Mouse (Mus musculus): Measurements from ENCODE around the gene Maats1. TPM values are rescaled to one million over a fixed set of nuclear protein-coding genes. Genes with fewer than 3 reads are reported as not detected.
A peak's percentile ranks its signal among the peaks of the same experiment; 100 is the strongest.

Gene Maats1
- polyA plus RNA-seq, 1 experiment from 2014 or later, result 1.5 TPM

DNA sequence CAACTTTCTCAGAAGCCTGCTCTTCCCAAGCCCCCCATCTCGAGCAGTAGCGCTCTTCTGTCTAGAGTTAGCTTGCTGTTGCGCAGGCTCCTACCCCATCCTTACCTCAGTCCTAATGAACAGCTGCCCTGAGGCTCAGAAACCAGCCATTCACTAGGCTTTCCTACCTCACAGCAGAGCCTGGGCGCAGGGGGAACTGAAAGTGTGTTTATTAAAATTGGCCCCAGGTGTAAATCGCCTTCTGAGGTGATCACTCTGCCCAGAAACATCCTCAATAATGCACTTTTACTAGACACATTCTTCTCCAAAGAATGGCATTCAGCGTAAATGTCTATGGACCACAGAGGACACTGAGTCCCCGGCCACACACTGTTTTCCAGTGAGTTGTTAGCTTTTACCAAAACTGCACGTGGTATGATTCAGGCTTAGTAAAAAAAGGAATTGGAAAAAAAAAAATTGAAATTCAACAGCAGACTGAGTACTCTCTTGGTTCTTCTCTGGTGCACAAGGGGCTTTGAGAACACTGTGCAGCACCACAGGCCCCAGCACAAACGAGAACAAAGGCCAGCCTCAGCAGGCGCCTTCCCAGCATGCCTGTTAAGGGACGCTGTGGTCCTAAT lies 15.1 kb downstream of the Maats1 start:
- DNase-seq (ENCODE audit: low spot score) (no peak), ATAC-seq (ENCODE audit: low FRiP score) (no peak)
- Histone ChIP-seq H3K27me3 (ENCODE audit: control insufficient read depth, insufficient read depth, low read length) (no peaks in the 10 kb centered on the region), H3K9me3 (ENCODE audit: control insufficient read depth, low read length) (no peaks in the 10 kb centered on the region), H3K27ac (ENCODE audit: low read depth, low read length) (no peak overlapping the region), H3K4me3 (ENCODE audit: low read depth, low read length) (no peak overlapping the region), H3K9ac (ENCODE audit: low read depth, low read length) (no peak overlapping the region), H3K36me3 (ENCODE audit: control insufficient read depth, insufficient read depth, low read length) (no peaks in the 10 kb centered on the region), H3K4me1 (replicated peaks; ENCODE audit: control insufficient read depth, insufficient read depth, low read length) (no peaks in the 10 kb centered on the region), H3K4me2 (replicated peaks; ENCODE audit: low read depth, low read length) (no peak overlapping the region)
- WGBS, result 86% methylated on average over 11 of the region's 11 CpGs

DNA sequence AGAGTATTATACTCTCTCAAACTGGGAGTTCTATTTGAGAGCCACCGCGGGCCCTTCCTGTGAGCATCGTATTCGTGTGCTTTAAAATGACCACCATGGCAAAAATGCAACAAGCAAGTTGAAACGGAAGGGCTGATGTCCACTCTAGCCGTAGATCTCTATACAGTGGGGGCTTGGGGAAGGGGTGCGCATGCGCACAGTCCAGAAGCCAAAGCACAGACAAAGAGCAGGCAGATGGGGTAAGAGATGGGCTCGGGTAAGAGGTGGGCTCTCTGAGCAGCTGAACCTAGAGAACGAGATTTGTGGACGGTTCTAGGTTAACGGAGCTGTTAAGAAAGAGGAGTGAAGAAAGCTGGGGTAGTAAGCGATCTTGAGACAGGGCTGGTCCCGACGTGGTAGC lies 17.6 kb downstream of the Maats1 start:
- no peak for DNase-seq (ENCODE audit: low spot score)
- WGBS, result 92% methylated on average over 15 of the region's 15 CpGs
- no peak for ATAC-seq (ENCODE audit: low FRiP score)
- no peak overlapping the region for H3K4me3 ChIP-seq (ENCODE audit: low read depth, low read length)
- no peak overlapping the region for H3K9ac ChIP-seq (ENCODE audit: low read depth, low read length)
- H3K27me3 ChIP-seq (ENCODE audit: control insufficient read depth, insufficient read depth, low read length), result no peaks in the 10 kb centered on the region
- no peaks in the 10 kb centered on the region for H3K4me1 ChIP-seq (replicated peaks; ENCODE audit: control insufficient read depth, insufficient read depth, low read length)
- no peak overlapping the region for H3K27ac ChIP-seq (ENCODE audit: low read depth, low read length)
- H3K36me3 ChIP-seq (ENCODE audit: control insufficient read depth, insufficient read depth, low read length), result no peaks in the 10 kb centered on the region
- no peak overlapping the region for H3K4me2 ChIP-seq (replicated peaks; ENCODE audit: low read depth, low read length)
- no peaks in the 10 kb centered on the region for H3K9me3 ChIP-seq (ENCODE audit: control insufficient read depth, low read length)

DNA sequence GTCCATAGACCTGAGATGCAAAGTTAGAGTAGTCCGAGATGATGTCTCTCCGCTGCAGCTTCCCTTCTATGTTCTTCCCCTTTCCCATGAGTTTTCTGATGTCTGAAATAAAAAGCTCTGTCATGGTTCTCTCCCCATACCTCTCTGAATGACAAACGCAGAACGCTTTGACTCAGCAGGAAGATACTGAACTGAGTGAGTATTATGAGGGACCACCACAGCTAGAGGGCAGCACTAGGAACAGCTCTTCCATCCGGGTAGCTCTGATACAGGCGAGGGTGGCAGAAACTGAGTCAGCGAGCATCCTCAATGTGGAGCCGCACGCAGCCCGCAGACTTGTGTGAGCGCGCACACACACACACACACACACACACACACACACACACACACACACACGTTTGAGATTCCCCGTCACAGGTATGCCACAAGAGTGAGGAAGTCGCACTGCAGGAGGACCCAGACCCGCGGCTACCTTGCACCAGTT lies 20.4 kb downstream of the Maats1 start:
- H3K9me3 ChIP-seq (ENCODE audit: control insufficient read depth, low read length), result no peaks in the 10 kb centered on the region
- ATAC-seq (ENCODE audit: low FRiP score) (peak; percentile 59; the same call in 1 of the 2 replicates), DNase-seq (ENCODE audit: low spot score) (peak; percentile 78)
- no peak overlapping the region for H3K4me2 ChIP-seq (replicated peaks; ENCODE audit: low read depth, low read length)
- H3K36me3 ChIP-seq (ENCODE audit: control insufficient read depth, insufficient read depth, low read length), result no peaks in the 10 kb centered on the region
- no peaks in the 10 kb centered on the region for H3K4me1 ChIP-seq (replicated peaks; ENCODE audit: control insufficient read depth, insufficient read depth, low read length)
- no peak overlapping the region for H3K9ac ChIP-seq (ENCODE audit: low read depth, low read length)
- WGBS, result 34% methylated on average over 17 of the region's 17 CpGs
- H3K27ac ChIP-seq (ENCODE audit: low read depth, low read length), result no peak overlapping the region
- H3K4me3 ChIP-seq (ENCODE audit: low read depth, low read length), result no peak overlapping the region
- H3K27me3 ChIP-seq (ENCODE audit: control insufficient read depth, insufficient read depth, low read length), result no peaks in the 10 kb centered on the region

DNA sequence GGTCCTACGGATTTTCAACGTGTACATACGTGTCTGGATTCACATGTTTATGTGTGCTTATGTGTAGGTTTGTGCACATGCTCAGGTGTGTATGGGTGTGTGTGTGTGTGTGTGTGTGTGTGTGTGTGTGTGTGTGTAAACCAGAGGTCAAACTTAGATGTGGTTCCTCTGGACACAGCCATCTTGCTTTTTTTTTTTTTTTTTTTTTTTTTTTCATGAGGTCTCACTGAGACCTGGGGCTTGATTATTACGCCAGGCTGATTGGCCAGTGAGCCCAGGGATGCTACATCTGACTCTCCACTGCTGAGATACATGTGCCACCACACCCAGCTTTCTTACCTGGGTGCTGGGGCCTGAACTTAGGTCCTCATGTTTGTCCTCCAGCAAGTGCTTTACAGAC lies 22.9 kb downstream of the Maats1 start:
- Histone ChIP-seq H3K4me1 (replicated peaks; ENCODE audit: control insufficient read depth, insufficient read depth, low read length) (no peaks in the 10 kb centered on the region), H3K9ac (ENCODE audit: low read depth, low read length) (no peak overlapping the region), H3K27ac (ENCODE audit: low read depth, low read length) (no peak overlapping the region), H3K9me3 (ENCODE audit: control insufficient read depth, low read length) (no peaks in the 10 kb centered on the region), H3K27me3 (ENCODE audit: control insufficient read depth, insufficient read depth, low read length) (no peaks in the 10 kb centered on the region), H3K4me2 (replicated peaks; ENCODE audit: low read depth, low read length) (no peak overlapping the region), H3K4me3 (ENCODE audit: low read depth, low read length) (no peak overlapping the region), H3K36me3 (ENCODE audit: control insufficient read depth, insufficient read depth, low read length) (no peaks in the 10 kb centered on the region)
- ATAC-seq (ENCODE audit: low FRiP score) (no peak), DNase-seq (ENCODE audit: low spot score) (no peak)
- 97% methylated on average over 4 of the region's 4 CpGs for WGBS

DNA sequence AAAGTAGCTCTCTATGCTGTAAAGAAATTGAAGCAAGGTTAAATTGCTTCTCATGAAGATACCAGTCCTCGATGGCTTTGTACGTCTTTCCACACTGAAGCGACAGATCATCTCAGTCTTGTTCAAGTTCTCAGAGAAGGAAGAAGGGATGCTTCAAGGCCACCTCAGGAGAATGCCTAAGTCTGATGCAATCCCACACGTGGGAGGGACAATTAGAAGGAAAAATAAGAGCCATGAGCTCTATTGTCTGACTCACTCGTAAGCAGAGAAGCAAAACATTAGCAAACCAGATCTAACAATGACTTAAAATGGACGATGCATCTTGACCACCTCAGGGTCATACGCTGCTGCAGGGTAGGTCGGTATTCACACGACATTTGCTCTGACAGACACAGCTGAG lies 23.5 kb downstream of the Maats1 start:
- Histone ChIP-seq H3K9me3 (ENCODE audit: control insufficient read depth, low read length) (no peaks in the 10 kb centered on the region), H3K27me3 (ENCODE audit: control insufficient read depth, insufficient read depth, low read length) (no peaks in the 10 kb centered on the region)
- WGBS, result 80% methylated on average over 9 of the region's 9 CpGs

DNA sequence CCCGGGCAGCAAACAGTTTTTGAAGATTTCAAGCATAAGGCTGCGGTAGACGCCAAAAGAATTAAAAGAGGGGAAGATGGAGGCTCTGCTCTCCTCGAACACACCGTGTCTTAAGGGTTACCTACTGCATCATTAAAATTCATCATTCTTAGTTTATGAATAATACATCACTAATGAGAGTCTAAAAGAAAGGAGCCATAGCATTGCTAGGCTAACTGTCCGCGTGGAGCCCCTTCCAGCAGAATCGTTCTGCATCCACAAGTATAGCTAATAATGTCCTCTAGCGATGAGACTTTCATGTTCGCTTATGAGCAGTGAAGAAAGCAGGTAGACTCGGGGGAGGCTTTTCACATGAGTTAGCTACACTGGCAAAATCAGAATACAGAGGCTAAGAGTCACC lies 33.7 kb downstream of the Maats1 start:
- no peak overlapping the region for H3K9ac ChIP-seq (ENCODE audit: low read depth, low read length)
- H3K4me1 ChIP-seq (replicated peaks; ENCODE audit: control insufficient read depth, insufficient read depth, low read length), result 0 out of 2 replicates have a peak, but pooled peaks cover 4% of the 10 kb centered on the region
- no peaks in the 10 kb centered on the region for H3K27me3 ChIP-seq (ENCODE audit: control insufficient read depth, insufficient read depth, low read length)
- no peak overlapping the region for H3K4me2 ChIP-seq (replicated peaks; ENCODE audit: low read depth, low read length)
- 73% methylated on average over 11 of the region's 11 CpGs for WGBS
- H3K27ac ChIP-seq (ENCODE audit: low read depth, low read length), result no peak overlapping the region
- no peak for DNase-seq (ENCODE audit: low spot score)
- no peak for ATAC-seq (ENCODE audit: low FRiP score)
- no peaks in the 10 kb centered on the region for H3K9me3 ChIP-seq (ENCODE audit: control insufficient read depth, low read length)
- H3K36me3 ChIP-seq (ENCODE audit: control insufficient read depth, insufficient read depth, low read length), result no peaks in the 10 kb centered on the region
- no peak overlapping the region for H3K4me3 ChIP-seq (ENCODE audit: low read depth, low read length)

More for the DNA sequence above, 23.5 kb downstream of the Maats1 start:
- H3K27ac ChIP-seq (ENCODE audit: low read depth, low read length), result no peak overlapping the region
- H3K36me3 ChIP-seq (ENCODE audit: control insufficient read depth, insufficient read depth, low read length), result no peaks in the 10 kb centered on the region
- no peak overlapping the region for H3K4me2 ChIP-seq (replicated peaks; ENCODE audit: low read depth, low read length)
- no peak for ATAC-seq (ENCODE audit: low FRiP score)
- H3K4me3 ChIP-seq (ENCODE audit: low read depth, low read length), result no peak overlapping the region
- H3K9ac ChIP-seq (ENCODE audit: low read depth, low read length), result no peak overlapping the region
- H3K4me1 ChIP-seq (replicated peaks; ENCODE audit: control insufficient read depth, insufficient read depth, low read length), result no peaks in the 10 kb centered on the region
- no peak for DNase-seq (ENCODE audit: low spot score)

DNA sequence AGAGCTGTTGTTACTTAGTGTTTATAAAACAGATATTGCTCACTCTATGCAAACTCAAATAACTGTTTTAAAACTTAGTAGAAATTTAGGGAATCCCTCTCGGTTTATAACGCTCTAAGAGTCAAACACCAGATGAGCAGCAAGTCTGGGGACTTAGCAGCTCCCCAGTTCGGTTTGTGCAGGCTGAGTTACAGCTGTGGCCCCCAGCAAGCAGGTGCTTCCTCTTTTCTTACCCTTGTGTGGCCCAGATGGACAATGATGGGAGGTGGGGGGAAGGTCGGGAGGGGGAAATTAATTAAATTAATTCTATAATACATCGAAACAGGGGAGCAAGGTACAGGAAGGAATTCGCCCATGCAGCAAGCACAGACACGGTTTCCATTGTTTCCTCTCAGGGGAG lies 34.3 kb downstream of the Maats1 start:
- Histone ChIP-seq H3K36me3 (ENCODE audit: control insufficient read depth, insufficient read depth, low read length) (no peaks in the 10 kb centered on the region), H3K9ac (ENCODE audit: low read depth, low read length) (no peak overlapping the region), H3K4me2 (replicated peaks; ENCODE audit: low read depth, low read length) (no peak overlapping the region), H3K27ac (ENCODE audit: low read depth, low read length) (0 out of 2 replicates have a peak overlapping the region, but pooled peaks have one; percentile 10), H3K27me3 (ENCODE audit: control insufficient read depth, insufficient read depth, low read length) (no peaks in the 10 kb centered on the region), H3K4me1 (replicated peaks; ENCODE audit: control insufficient read depth, insufficient read depth, low read length) (0 out of 2 replicates have a peak, but pooled peaks cover 4% of the 10 kb centered on the region), H3K4me3 (ENCODE audit: low read depth, low read length) (no peak overlapping the region), H3K9me3 (ENCODE audit: control insufficient read depth, low read length) (no peaks in the 10 kb centered on the region)
- DNase-seq (ENCODE audit: low spot score) (no peak), ATAC-seq (ENCODE audit: low FRiP score) (no peak)
- WGBS, result 54% methylated on average over 7 of the region's 7 CpGs

DNA sequence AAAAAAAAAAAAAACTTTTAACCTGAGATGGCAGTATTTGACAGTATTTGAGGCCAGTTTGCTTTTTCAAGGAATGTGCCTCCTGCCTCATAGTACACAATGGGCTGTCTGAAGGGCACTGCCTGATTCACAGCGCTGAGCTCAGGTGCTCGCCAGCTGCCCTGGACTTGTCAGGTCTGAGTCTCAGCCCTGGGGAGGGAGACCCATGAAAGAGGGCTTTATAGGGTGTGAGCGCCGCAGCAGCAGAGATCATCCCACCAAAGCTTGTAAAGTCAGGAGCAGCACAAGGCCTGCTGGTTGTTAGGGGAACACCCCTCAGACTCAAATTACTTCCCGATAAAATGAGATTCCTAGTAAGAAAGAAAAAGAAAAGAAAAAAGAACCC lies 34.7 kb downstream of the Maats1 start:
- peak; percentile 37 for DNase-seq (ENCODE audit: low spot score)
- no peak overlapping the region for H3K9ac ChIP-seq (ENCODE audit: low read depth, low read length)
- no peak overlapping the region for H3K4me2 ChIP-seq (replicated peaks; ENCODE audit: low read depth, low read length)
- WGBS, result 45% methylated on average over 5 of the region's 5 CpGs
- peak; percentile 71; the same call in 1 of the 2 replicates for ATAC-seq (ENCODE audit: low FRiP score)
- H3K36me3 ChIP-seq (ENCODE audit: control insufficient read depth, insufficient read depth, low read length), result no peaks in the 10 kb centered on the region
- no peaks in the 10 kb centered on the region for H3K9me3 ChIP-seq (ENCODE audit: control insufficient read depth, low read length)
- H3K27ac ChIP-seq (ENCODE audit: low read depth, low read length), result 0 out of 2 replicates have a peak overlapping the region, but pooled peaks have one; percentile 10
- H3K4me3 ChIP-seq (ENCODE audit: low read depth, low read length), result no peak overlapping the region
- 0 out of 2 replicates have a peak, but pooled peaks cover 4% of the 10 kb centered on the region for H3K4me1 ChIP-seq (replicated peaks; ENCODE audit: control insufficient read depth, insufficient read depth, low read length)
- no peaks in the 10 kb centered on the region for H3K27me3 ChIP-seq (ENCODE audit: control insufficient read depth, insufficient read depth, low read length)

DNA sequence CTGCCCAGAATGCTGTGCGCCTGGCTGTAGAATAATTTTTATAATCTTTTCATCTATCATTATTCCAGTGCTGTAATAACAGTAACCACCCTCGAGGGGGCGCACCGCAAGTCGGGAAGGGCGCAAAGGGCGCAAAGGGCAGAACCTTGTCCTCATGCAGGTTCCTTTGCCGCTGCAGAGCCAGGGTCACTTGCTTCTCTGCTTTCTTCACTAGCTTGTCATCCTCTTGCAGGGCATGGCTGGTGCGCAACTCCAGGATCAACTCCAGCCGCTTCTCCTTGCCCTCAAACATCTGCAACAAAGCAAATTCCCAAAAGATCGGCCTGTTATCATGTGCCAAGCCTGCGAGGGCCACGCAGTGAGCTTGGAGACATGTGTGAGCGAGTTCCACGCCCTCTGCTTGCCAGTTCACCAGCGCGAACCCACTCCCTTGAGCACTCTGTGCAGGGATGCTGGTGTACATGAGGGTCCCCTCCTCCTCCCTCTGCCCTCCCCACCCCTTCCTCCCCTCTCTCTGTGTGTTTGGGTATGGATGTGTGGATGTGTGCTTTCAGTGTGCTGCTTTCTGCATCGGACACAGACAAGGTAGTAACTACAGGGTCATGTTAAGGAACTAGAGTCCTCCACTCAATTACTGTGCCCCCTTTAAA lies 35.2 kb downstream of the Maats1 start:
- H3K4me3 ChIP-seq (ENCODE audit: low read depth, low read length), result no peak overlapping the region
- 0 out of 2 replicates have a peak, but pooled peaks cover 4% of the 10 kb centered on the region for H3K4me1 ChIP-seq (replicated peaks; ENCODE audit: control insufficient read depth, insufficient read depth, low read length)
- no peaks in the 10 kb centered on the region for H3K9me3 ChIP-seq (ENCODE audit: control insufficient read depth, low read length)
- no peak overlapping the region for H3K4me2 ChIP-seq (replicated peaks; ENCODE audit: low read depth, low read length)
- no peaks in the 10 kb centered on the region for H3K27me3 ChIP-seq (ENCODE audit: control insufficient read depth, insufficient read depth, low read length)
- WGBS, result 45% methylated on average over 18 of the region's 18 CpGs
- peak; percentile 43; the same call in 1 of the 2 replicates for ATAC-seq (ENCODE audit: low FRiP score)
- peak; percentile 44 for DNase-seq (ENCODE audit: low spot score)
- H3K27ac ChIP-seq (ENCODE audit: low read depth, low read length), result no peak overlapping the region
- H3K36me3 ChIP-seq (ENCODE audit: control insufficient read depth, insufficient read depth, low read length), result no peaks in the 10 kb centered on the region
- H3K9ac ChIP-seq (ENCODE audit: low read depth, low read length), result no peak overlapping the region

All from hindbrain, embryonic 11.5 days (tissue).